Mouse (Mus musculus): ENCODE measurements around the gene Naglu.
A peak's percentile ranks its signal among the peaks of the same experiment; 100 is the strongest.

Gene Naglu

GRCm38 (mm10) chr11:101127075-101127474 is 57.3 kb downstream of the Naglu start:
- Histone ChIP-seq H3K4me3 (replicated peaks; ENCODE audit: low read length) (no peak overlapping the region), H3K4me1 (replicated peaks; ENCODE audit: low read depth, low read length) (peaks cover 18% of the 10 kb centered on the region), H3K36me3 (ENCODE audit: insufficient read depth, low read length) (peaks cover 48% of the 10 kb centered on the region), H3K9me3 (ENCODE audit: low read length) (no peaks in the 10 kb centered on the region), H3K27me3 (ENCODE audit: insufficient read depth, low read length) (peaks cover 6% of the 10 kb centered on the region; the same call in 1 of the 2 replicates)
- TF ChIP-seq NANOG (IDR thresholded peaks at IDR 0.05; ENCODE audit: borderline replicate concordance, low read length) = no peak
- no peak for TF ChIP-seq POU5F1 (IDR thresholded peaks at IDR 0.05; ENCODE audit: borderline replicate concordance, low read length)
- peak; percentile 34 for TF ChIP-seq CTCF (conservative IDR thresholded peaks at IDR 0.05; ENCODE audit: low read length)

All from E14TG2a.4 (cell line).